Mouse (Mus musculus): ENCODE measurements around the gene Utrn.

The Utrn gene

DNA sequence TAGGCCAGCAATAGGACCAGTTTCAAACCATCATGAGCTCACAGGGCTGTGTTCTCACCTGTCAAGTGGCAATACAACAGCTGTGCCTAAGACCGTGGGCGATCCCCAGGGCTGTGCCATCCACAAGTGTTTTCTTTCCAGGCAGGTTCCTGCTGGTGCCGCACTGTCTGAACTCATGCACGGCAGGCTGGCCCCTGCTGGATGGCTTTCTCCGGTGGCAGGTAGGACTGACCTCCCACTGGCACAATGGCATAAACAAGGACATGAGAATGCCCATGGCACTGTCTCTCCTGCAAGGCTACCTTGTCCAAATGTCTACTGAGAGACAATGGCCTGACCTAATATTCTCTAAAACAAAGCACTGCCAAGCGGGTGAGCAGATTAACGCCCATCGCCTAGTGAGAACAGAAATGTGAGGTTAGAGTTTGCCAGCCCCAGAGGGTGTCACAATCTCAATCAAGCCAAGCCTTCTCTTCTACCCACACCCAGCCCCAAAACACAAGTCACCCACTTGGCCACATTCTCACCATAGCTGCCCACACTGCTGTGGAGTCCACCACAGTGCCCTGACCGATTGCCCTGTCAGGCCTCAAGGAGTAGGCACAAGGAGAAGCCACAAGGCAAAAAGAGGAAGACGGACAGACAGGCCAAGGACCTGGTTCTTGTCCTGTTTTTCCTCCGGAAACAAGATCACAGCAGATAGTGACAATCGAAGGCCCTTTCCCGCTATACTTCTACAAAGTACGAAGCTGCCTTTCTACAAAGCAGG lies 32.9 kb downstream of the Utrn start:
- in situ Hi-C loops (cut with MboI): no loop called here

- in situ Hi-C loops (cut with MboI): no loop called here
These were observed 35.0 kb downstream of the Utrn start for GRCm38 (mm10) chr10:12834215-12834614.

GRCm38 (mm10) chr10:12832163-12832562 lies 37.0 kb downstream of the Utrn start:
- in situ Hi-C loops (cut with MboI): no loop called here

DNA sequence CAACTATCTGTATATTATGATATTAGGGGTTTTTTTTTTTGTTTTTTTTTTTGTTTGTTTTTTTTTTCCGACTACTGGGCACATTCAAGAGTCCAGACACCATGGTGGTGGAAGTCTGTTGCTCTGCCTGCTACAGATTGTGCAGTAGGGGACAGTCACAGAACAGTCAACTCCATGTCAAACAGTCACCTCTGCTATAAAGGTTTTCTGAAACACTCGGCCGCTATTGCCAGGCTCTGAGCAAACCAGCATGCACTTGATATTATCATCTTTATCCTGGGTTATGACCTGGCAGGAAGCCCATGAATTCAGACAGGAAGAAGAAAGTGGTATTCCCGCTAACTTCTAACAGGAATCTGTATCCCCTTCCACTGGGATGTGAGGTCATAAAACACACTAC lies 41.4 kb downstream of the Utrn start:
- in situ Hi-C loops (cut with MboI): no loop called here

DNA sequence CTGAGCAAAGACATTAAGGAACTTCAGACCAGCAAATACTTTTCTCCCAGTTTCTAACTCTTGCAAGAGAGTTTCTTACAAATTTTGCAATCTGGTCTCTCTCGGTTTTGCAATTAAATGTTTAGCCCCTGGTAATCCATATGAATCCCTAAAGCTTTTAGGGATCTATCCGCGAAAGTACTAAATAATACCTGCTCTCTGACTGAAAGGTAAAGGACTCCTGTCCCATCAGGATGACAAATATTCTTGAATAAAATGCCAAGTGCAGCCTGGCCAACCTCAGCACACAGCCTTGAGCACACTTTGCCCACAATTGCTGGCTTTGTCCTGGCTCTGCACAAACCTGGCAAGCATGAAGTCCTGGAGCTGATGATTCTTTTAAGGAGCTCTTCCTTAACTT lies 41.9 kb downstream of the Utrn start:
- in situ Hi-C loops (cut with MboI): no loop called here

GRCm38 (mm10) chr10:12826760-12827281 lies 42.3 kb downstream of the Utrn start:
- in situ Hi-C loops (cut with MboI): no loop called here

GRCm38 (mm10) chr10:12824386-12824785 lies 44.8 kb downstream of the Utrn start:
- in situ Hi-C loops (cut with MboI): no loop called here

DNA sequence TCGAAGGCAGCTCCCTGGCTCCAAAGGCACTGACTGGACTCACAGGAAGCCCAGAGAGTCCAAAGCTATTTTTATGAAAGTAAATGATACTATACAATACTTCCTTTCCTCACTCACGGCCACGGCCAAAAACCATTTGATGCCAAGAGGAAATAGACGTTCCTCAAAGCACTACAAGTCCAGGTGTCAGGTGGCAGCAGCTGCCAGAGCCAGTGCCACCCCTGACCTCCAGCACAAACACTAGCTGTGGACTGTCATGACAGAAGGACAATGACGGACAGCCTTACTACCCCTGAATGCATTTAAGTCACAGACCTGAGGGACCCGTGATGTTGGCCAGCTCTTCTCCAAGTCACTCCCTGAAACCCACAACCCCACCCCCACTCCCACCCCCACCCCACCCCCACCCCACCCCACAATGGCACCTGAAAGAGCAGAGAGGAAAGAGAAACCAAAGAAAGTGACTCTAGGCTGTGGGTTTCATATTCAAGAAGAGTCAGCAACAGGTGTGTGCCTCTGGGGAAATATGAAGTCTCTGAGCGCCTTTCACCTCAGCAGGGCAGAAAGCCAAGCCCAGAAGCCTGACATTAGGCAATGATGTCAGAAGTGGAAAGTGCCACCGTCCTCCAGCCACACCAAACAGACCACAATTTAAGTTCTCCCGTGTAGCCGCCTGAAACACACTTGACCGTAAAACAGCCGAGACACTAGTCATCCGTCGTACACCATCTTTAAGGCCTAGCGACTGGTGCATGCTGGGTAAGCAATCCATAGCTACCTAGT lies 45.5 kb downstream of the Utrn start:
- in situ Hi-C loops (cut with MboI): no loop called here

DNA sequence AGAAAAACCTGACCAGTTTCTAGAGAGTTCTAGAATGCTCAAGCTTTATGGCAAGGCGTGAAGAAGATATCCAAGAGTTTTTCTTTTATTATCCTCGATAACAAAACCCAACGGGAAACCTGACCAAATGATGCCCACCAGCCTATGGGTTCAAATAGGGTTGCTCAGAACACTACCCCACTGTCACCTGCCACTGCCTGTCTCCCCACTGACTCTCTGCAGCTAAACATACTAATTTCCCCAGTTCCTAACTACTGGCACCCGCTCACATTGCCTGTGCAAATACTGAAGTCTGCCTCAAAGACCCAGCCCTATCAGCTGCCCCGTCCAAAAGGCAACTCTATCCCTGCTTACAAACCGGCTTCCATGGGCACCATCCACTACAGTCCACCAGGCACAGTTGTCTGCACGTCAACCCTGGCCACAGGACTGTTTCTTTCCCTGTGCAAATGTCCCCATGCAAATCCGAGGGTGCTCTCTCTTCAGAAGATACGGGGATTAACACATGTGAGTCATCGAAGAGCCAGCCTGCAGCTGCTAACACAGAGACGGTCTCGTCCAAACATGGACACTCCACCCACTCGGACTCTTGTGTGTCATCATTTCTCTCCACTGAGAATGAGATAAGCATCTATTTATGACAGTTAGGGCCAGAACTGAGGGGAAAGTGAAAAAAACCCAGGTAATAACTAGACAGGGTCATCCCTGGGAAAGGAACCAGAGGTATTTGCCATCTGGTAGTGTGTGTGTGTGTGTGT lies 48.0 kb downstream of the Utrn start:
- in situ Hi-C loops (cut with MboI): no loop called here

DNA sequence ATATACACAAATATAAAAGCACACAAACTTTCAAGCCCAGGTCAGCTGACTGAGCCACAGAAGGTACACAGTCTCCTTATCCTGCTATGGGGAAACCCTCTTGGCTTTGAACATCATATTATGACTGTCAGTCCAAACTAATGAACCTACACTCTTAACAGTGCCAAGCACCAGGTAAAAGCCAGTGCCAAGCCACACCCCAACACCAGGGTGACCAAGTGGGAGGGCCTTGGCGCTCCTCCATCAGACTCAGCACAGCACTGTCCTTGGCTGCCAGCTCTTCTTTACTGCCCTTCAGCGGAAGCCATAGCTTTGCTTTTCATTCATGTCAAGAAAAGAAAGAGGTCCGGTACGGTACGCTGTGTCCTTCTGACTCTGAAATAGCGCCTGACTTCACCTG lies 51.8 kb downstream of the Utrn start:
- in situ Hi-C loops (cut with MboI): no loop called here

DNA sequence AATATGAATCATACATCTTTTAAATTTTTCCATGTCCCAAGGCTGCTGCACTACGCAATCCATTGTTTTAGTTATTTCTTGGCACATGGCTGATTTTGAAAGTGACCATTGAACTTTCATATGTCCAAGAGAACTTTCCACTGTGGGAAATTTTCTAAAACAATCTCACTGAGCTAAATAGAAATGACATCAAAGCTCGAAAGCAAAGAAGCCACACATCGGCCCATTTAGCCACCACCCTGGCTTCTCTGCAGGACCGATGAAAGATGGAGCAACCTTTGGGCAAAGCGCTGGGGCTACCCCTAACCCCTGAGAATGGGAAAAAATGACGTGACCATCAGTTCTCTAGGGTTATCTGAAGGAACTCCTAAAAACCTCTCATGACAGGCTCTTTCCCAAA lies 52.6 kb downstream of the Utrn start:
- in situ Hi-C loops (cut with MboI): no loop called here

DNA sequence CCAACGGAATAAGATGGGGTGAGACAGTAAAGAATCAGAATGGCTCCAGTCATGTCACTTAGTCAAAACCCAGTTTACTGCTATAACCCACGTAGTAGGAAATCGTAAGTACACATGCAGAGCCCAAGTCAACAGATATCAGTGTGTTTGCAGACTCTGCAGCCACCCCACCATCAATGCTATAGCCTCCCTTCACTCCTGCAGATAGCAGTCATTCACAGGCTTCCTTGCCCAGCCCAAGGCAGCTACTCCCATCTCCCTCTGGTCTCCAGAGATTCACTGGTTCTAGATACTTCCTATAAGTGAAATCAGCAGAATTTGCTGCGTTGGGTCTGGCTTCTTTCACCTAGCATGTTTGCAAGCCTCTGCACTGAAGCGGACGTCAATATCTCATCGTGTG lies 54.8 kb downstream of the Utrn start:
- in situ Hi-C loops (cut with MboI): no loop called here

GRCm38 (mm10) chr10:12813881-12814280 lies 55.3 kb downstream of the Utrn start:
- in situ Hi-C loops (cut with MboI): no loop called here

DNA sequence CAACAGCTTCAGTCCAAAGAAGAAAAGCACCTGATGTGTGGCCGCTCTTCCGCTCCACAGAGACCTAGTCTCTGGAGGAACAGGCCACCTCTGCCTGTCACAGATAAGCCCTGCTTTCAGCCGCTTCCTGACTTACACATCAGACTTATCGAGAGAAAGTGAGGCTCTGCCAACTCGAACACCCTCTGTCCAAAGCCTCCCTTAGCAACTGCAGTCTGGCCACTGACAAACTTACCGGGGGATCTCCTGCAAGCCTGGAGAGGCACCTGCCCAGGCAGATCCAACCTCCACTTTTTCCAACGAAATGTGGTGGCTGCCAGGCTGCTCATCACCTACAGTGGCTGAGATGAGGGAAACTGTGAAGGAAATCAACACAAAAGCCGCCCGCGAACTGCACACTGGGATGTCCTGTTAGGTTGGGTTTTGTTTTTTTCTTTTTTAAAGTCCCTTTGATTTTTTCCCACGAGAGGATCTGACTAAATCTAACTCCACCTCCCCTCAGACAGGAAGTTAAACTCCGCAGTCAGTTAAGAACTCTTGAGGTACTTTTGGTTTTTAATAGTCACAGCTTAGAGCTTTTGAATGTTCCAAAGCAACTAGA lies 55.9 kb downstream of the Utrn start:
- in situ Hi-C loops (cut with MboI): no loop called here

DNA sequence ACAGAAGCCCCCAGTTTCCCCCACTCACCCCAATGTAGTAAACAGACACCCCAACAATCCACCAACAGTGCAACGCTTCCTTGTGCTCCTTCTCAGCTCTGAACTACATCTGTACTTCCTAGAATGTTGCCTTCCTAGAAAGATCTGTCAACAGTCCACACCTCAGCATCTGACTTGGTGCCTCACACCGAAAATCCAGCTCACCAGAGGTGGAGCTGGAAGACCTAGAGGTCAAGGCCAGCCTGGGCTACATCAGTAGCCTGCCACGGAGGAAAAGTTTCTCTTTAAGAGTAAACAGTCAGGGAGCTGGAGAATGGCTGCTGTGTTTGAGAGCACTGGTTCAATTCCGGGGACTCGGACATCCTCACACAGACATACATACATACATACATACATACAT lies 56.5 kb downstream of the Utrn start:
- in situ Hi-C loops (cut with MboI): no loop called here

DNA sequence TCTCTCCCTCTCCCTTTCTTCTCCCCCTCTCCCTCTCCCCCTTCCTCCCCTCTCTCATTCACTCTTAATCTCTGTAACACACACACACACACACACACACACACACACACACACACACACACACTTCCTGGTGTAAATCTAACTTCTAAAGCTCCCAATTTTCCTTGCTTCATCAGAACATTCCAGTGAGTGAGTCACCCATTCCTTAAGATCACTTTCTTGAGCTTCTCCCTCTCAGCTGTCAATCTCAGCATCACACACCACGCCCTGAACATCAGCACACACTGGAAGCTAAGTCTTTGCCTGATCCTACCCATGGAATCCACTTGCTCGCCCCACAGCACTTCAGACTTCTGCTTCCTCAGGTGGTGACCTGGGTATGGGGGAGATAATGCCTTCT lies 58.3 kb downstream of the Utrn start:
- in situ Hi-C loops (cut with MboI): no loop called here

DNA sequence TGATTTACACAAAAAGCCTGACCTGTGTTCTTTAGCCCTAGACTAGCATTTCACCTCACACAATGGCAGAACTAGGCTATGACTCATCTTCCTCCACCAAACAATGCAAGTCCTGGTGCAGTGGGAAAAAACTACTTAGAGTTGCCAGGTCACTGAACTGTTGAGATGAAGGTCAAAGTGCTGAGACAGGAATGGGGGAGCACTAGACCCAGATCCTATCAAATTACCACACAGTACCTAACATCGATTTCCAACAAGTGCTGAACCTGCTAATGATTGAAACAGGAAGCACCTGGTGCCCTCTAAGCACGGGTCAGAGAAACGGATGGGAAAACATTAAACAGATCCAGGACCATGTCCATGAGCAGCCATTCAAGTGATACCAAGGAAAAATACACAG lies 59.5 kb downstream of the Utrn start:
- in situ Hi-C loops (cut with MboI): no loop called here

DNA sequence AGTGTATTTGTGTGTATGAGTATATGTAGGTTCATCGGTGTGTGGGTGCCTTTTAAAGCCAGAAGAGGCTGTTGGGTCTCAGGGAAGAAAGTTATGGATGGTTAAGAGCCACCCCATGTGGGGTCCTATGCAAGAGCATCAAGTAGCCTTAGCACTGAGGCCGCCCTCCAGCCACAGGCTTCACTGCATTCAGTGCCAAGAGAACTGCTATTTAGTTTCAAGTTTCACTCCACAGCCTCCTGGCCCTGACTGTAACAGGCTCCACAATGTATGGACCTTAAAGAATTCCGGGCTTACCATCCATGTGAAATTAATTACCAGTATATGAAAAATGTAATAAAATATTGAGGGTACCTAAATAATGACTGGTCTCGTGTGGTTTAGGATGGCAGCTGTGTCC lies 60.7 kb downstream of the Utrn start:
- in situ Hi-C loops (cut with MboI): no loop called here

- in situ Hi-C loops (cut with MboI): no loop called here
These were observed 61.5 kb downstream of the Utrn start for GRCm38 (mm10) chr10:12807706-12808105.

- in situ Hi-C loops (cut with MboI): no loop called here
These were observed 63.3 kb downstream of the Utrn start for GRCm38 (mm10) chr10:12805826-12806225.

DNA sequence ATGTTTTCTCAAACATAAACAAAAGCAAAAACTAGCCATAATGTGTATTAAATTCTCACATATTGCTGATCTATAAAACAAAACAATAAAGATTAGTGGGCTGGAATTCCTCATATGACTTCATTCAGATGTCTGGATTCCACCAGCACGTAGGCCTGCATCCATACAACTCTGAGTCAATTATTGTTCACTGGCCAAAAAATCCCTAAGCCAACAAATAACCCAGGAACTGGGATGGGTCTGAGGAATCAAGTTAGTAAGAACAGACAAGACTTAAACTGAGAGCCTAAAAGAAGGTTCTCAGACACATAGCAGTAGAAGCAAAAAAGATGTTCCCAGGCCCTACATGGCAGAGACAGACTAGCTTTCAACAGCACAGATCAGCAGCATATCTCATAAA lies 65.2 kb downstream of the Utrn start:
- in situ Hi-C loops (cut with MboI): no loop called here

- in situ Hi-C loops (cut with MboI): no loop called here
These were observed 69.7 kb downstream of the Utrn start for GRCm38 (mm10) chr10:12799416-12799815.
